Mouse (Mus musculus) frontal cortex, adult (tissue): Measurements from ENCODE around the gene Vps13d.
A peak's percentile ranks its signal among the peaks of the same experiment; 100 is the strongest.
"Not testable (repeated sequence)": the region's sequence is repeated elsewhere in the genome, so short reads cannot be mapped to it uniquely, and the experiment has no call there.

Experiments
- ATAC-seq: cut with Nextera tagmentation; 2 replicates; pipeline ENCODE4 v1.9.2; 2017; ENCODE audit warnings: mild to moderate bottlenecking, moderate library complexity, mixed read lengths; ENCODE audit not compliant: low TSS enrichment

The Vps13d gene

DNA sequence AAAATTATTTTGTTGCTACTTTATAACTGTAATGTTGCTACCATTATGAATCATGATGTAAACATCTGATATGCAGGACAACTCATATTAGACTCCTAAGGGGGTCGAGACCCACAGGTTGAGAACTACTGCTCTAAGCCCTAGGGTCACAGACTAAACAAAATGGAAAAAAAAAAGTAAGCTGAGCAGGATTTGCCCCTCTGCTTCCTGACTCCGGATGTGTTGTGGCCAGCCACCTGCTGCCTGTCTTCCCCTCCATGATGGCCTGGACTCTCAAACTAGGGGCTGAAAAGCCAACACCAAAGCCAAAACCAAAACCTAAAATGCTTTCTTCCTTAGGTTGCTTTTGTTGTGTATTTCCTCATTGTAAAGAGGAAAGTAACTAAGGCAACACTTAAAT, 16.3 kb upstream of the Vps13d start:
- no peak for ATAC-seq

- ATAC-seq = no peak
Observed at GRCm38 (mm10) chr4:145210564-145210963, 15.8 kb upstream of the Vps13d start.

DNA sequence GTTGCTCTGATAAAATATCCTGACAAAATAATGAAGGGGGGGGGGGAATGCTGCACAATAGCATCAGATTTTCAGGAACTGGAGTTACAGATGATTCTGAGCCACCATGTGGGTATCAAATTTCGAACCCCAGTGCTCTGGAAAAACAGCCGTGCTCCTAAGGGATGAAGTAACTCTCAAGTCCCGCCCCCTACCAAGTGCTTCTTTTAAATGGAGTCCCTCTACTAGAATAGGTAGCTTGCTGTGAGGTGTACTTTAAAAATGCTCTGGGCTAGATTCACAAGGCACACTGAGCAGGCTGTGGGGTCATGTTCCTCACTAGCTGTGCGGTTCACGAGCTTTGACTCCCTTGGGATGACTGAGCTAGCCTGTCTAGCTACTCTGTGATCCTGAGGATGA, 14.9 kb upstream of the Vps13d start:
- ATAC-seq = no peak

GRCm38 (mm10) chr4:145209076-145209689, 14.4 kb upstream of the Vps13d start:
- no peak for ATAC-seq

DNA sequence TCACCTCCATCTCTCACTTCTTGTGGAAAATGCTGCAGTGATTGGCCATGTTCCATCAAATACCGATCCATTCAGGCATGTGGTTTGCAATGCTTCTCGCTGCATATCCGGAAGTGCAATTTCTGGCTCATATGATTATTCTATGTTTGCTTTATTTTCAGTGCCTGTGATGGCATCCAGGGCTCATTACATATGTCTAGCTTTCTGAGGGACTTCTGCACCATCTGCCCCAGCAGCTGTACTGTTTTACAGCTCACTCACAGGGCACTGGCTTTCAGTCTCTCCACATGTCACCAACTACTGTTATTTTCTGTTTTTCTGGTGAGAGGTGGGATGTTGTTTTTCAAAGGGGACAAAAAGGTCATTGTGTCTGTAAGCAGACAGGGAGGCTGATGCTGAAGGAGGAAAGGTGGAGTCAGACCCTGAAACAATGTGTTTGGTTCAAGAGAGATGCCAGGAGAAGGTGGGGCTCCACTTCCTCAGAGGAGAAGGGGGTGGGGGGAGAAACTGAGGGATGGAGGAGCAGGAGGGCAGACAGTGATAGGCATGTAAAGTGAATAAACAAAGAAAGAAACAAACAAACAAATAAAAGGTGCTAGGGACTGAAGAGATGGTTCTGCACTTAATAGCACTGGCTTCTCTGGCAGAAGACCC, 13.0 kb upstream of the Vps13d start:
- peak; percentile 55 for ATAC-seq

GRCm38 (mm10) chr4:145204779-145205178, 10.0 kb upstream of the Vps13d start:
- ATAC-seq = no peak

DNA sequence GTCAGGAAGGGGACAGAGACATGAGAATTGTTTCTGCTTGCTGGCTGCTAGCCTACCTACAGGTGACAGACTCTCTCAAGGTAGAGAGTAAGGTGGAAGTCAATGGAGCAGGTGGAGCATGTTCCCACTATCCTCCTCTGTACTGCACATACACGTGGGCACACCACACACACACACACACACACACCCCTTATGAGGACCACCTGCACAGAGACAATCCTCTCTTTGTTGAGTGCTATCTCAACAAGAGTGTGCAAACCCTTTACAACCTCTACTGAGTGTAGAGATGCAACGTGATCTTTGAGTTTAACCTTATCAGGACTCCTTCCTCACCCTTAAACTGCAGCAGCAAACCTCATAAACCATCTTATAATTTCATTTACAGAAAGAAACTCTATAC, 8.5 kb upstream of the Vps13d start:
- ATAC-seq = no peak

- ATAC-seq = peak; percentile 77
Observed at GRCm38 (mm10) chr4:145201424-145201823, 6.6 kb upstream of the Vps13d start.

GRCm38 (mm10) chr4:145199982-145200699, 5.3 kb upstream of the Vps13d start:
- ATAC-seq = peak; percentile 94

- no peak for ATAC-seq
Observed at GRCm38 (mm10) chr4:145196586-145196985, 1.8 kb upstream of the Vps13d start.

- ATAC-seq = no peak
Observed at GRCm38 (mm10) chr4:145195172-145195571, 367 bp upstream of the Vps13d start.

DNA sequence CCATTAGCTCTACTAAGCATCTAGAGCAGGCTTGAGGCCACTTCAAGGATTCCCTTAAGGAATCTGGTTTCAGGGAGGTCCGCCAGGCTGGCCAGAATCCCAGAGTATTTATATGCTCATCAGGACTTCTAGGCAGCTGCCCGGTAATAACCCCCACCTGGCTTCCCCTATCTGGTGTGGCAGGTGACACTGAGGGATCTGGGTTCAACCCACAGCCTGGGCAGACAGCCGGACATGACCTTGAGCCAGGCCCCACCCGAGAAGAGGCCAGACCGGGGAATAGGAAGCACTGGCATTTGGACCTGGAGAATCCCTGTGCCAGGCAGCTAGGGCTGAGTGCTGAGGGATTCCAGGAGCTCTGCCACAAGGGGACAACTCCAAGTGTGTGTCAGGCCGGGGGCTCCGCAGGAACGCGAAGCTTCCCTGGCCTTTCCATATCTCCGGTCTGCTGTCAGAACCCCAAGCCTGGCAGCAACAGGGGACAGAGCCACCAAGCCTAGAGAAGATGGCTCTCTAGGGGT, 754 bp downstream of the Vps13d start:
- ATAC-seq = peak; percentile 21

GRCm38 (mm10) chr4:145193406-145193805, 1.4 kb downstream of the Vps13d start:
- ATAC-seq = no peak

DNA sequence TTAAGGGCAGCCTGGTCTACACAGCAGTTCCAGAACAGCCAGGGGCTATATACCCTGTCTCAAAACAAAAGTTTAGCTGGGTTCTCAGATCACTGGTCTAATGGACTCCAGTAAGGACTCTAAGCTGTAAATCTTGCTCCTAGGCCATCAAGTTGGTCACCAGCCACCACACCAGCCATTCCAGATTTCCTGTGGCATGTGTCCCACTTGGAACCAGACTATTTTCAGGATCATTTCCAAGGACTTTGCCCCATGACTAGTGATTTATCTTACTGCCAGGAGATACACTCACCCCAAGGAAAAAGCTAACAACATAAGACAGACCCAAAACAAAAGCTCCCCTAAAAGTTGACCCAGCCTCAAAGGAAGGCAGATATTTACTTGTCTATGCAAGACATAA, 2.1 kb downstream of the Vps13d start:
- no peak for ATAC-seq

- ATAC-seq = no peak
Observed at GRCm38 (mm10) chr4:145188561-145188960, 6.2 kb downstream of the Vps13d start.

DNA sequence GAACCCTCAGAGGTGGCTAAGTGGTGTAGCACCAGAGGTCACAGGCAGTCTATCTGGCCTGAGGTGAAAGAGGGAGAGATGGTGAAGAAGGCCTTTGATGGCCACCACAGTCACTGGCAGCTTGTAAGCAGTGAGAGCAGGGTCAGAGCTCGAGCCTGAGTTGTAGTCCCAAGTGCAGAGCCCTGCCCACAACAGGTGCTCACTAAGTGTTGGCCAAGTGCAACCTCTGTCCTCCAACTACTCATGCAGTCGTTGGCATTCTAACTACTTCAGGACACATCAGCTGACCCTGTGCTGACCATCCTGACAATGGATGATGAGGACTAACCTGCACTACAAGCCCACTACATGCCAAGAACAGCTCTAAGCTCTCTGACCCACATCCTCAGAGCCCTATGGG, 7.2 kb downstream of the Vps13d start:
- ATAC-seq = no peak

DNA sequence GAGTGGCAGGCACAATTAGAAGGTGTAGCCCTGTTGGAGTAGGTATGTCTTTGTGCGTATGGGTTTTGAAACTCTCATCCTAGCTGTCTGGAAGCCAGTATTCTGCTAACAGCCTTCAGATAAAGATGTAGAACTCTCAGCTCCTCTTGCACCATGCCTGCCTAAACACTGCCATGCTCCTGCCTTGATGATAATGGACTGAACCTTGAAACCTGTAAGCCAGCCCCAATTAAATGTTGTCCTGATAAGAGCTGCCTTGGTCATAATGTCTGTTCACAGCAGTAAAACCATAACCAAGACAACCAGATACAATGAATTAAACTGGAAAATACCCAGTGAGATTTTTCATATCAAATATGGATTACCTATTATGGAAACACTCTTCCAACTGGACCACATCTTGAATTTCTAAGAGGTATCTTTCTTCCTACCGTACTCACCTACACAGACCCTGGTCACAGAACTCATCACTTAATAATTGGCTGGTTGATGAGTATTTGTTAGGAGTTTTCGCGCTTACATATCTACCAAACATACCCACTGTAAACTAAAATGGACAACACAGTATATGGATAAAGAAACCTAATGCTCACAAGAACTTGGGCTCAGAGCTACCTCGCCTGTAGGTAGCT, 15.8 kb downstream of the Vps13d start:
- no peak for ATAC-seq

DNA sequence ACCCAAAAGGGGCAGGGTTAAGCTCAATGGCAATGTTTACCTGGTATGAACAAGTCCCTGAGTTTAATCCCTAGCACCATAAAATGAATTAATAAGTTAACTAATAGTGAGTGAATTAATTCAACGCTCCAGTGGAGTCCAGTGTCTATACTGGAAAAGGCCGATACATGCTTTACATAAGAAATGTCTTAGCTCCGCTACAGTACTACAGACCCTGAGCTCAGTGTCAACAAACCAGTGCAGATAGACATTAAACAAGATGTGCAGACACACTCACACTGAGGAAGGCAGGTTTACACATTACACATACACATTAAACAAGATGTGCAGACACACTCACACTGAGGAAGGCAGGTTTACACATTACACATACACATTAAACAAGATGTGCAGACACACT, 29.3 kb downstream of the Vps13d start:
- ATAC-seq = not testable (repeated sequence)

DNA sequence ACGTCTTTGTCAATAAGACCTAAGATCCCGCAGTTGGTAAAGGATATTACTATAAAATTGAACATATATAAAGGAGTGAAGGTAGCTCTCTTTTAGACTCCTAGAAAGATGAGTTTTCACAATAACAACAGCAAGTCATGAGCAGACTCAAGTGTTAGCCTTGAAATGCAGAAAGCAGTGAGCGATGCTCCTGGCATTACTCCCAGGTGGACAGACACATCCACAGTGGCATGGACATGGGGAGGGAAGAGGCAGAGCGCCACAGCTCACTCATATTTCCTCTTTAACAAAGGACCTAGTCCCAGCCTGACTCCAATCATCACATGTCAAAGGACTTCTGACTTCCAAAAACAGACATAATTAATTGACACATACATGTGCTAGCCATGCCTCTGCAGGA, 30.7 kb downstream of the Vps13d start:
- ATAC-seq = no peak

- ATAC-seq = no peak; the same call in 1 of the 2 replicates
Observed at GRCm38 (mm10) chr4:145161243-145161642, 33.6 kb downstream of the Vps13d start.

- peak; percentile 85 for ATAC-seq
Observed at GRCm38 (mm10) chr4:145155956-145156355, 38.8 kb downstream of the Vps13d start.

GRCm38 (mm10) chr4:145151103-145151486, 43.7 kb downstream of the Vps13d start:
- no peak for ATAC-seq
